Mouse (Mus musculus): Measurements from ENCODE around the gene Zfp961. TPM values are rescaled to one million over a fixed set of nuclear protein-coding genes. Genes with fewer than 3 reads are reported as not detected.

Zfp961 gene
- polyA plus RNA-seq, 2 experiments: 8.4 to 9.2 TPM

GRCm38 (mm10) chr8:71999434-71999833 is 48.6 kb downstream of the Zfp961 start:
- DNase-seq (ENCODE audit: low read depth in 3 of 3, low spot score in 3 of 3): no peak
- Histone ChIP-seq H3K9ac (replicated peaks) (no peak overlapping the region), H3K4me3 (ENCODE audit: insufficient read depth in 1 of 2, low read depth in 2 of 2, low read length in 2 of 2) (no peak overlapping the region), H3K27me3 (ENCODE audit: control insufficient read depth, insufficient read depth, low read length) (no peaks in the 10 kb centered on the region), H3K4me2 (ENCODE audit: low read depth) (no peak overlapping the region), H3K36me3 (replicated peaks; ENCODE audit: control insufficient read depth, insufficient read depth, low read depth) (no peaks in the 10 kb centered on the region), H3K9me3 (ENCODE audit: control insufficient read depth, low read length) (no peaks in the 10 kb centered on the region), H3K4me1 (replicated peaks; ENCODE audit: control insufficient read depth in 2 of 2, insufficient read depth in 2 of 2, low read length in 1 of 2) (no peaks in the 10 kb centered on the region), H3K27ac (no peak overlapping the region)
- 10% methylated on average over 1 of the region's 1 CpGs for WGBS (ENCODE audit: insufficient replicate concordance)
- ATAC-seq (ENCODE audit: insufficient read depth): no peak
- TF ChIP-seq EP300 (IDR thresholded peaks at IDR 0.05; ENCODE audit: low read depth): no peak
- TF ChIP-seq CTCF (IDR thresholded peaks at IDR 0.05; ENCODE audit: low read depth): no peak

- ATAC-seq (ENCODE audit: insufficient read depth): no peak
- Histone ChIP-seq H3K36me3 (replicated peaks; ENCODE audit: control insufficient read depth, insufficient read depth, low read depth) (no peaks in the 10 kb centered on the region), H3K27me3 (ENCODE audit: control insufficient read depth, insufficient read depth, low read length) (no peaks in the 10 kb centered on the region), H3K9ac (replicated peaks) (no peak overlapping the region), H3K4me3 (ENCODE audit: insufficient read depth in 1 of 2, low read depth in 2 of 2, low read length in 2 of 2) (no peak overlapping the region), H3K9me3 (ENCODE audit: control insufficient read depth, low read length) (no peaks in the 10 kb centered on the region), H3K4me1 (replicated peaks; ENCODE audit: control insufficient read depth in 2 of 2, insufficient read depth in 2 of 2, low read length in 1 of 2) (no peaks in the 10 kb centered on the region), H3K27ac (no peak overlapping the region), H3K4me2 (ENCODE audit: low read depth) (no peak overlapping the region)
- DNase-seq (ENCODE audit: low read depth in 3 of 3, low spot score in 3 of 3): no peak
- TF ChIP-seq EP300 (IDR thresholded peaks at IDR 0.05; ENCODE audit: low read depth) (no peak), CTCF (IDR thresholded peaks at IDR 0.05; ENCODE audit: low read depth) (no peak)
- WGBS (ENCODE audit: insufficient replicate concordance): 33% methylated on average over 3 of the region's 3 CpGs
These were observed 49.4 kb downstream of the Zfp961 start for GRCm38 (mm10) chr8:72000223-72000622.

GRCm38 (mm10) chr8:72002942-72003341 is 52.1 kb downstream of the Zfp961 start:
- H3K4me1 ChIP-seq (replicated peaks; ENCODE audit: control insufficient read depth in 2 of 2, insufficient read depth in 2 of 2, low read length in 1 of 2): no peaks in the 10 kb centered on the region
- no peak for DNase-seq (ENCODE audit: low read depth in 3 of 3, low spot score in 3 of 3)
- TF ChIP-seq EP300 (IDR thresholded peaks at IDR 0.05; ENCODE audit: low read depth) (no peak), CTCF (IDR thresholded peaks at IDR 0.05; ENCODE audit: low read depth) (no peak)
- ATAC-seq (ENCODE audit: insufficient read depth): no peak
- H3K4me2 ChIP-seq (ENCODE audit: low read depth): no peak overlapping the region
- H3K9me3 ChIP-seq (ENCODE audit: control insufficient read depth, low read length): no peaks in the 10 kb centered on the region
- no peak overlapping the region for H3K9ac ChIP-seq (replicated peaks)
- H3K36me3 ChIP-seq (replicated peaks; ENCODE audit: control insufficient read depth, insufficient read depth, low read depth): no peaks in the 10 kb centered on the region
- no peak overlapping the region for H3K4me3 ChIP-seq (ENCODE audit: insufficient read depth in 1 of 2, low read depth in 2 of 2, low read length in 2 of 2)
- no peaks in the 10 kb centered on the region for H3K27me3 ChIP-seq (ENCODE audit: control insufficient read depth, insufficient read depth, low read length)
- no peak overlapping the region for H3K27ac ChIP-seq

- ATAC-seq (ENCODE audit: insufficient read depth) (no peak), DNase-seq (ENCODE audit: low read depth in 3 of 3, low spot score in 3 of 3) (no peak)
- TF ChIP-seq EP300 (IDR thresholded peaks at IDR 0.05; ENCODE audit: low read depth) (no peak), CTCF (IDR thresholded peaks at IDR 0.05; ENCODE audit: low read depth) (no peak)
- no peak overlapping the region for H3K4me3 ChIP-seq (ENCODE audit: insufficient read depth in 1 of 2, low read depth in 2 of 2, low read length in 2 of 2)
- no peaks in the 10 kb centered on the region for H3K27me3 ChIP-seq (ENCODE audit: control insufficient read depth, insufficient read depth, low read length)
- H3K9ac ChIP-seq (replicated peaks): no peak overlapping the region
- no peak overlapping the region for H3K4me2 ChIP-seq (ENCODE audit: low read depth)
- H3K9me3 ChIP-seq (ENCODE audit: control insufficient read depth, low read length): no peaks in the 10 kb centered on the region
- H3K4me1 ChIP-seq (replicated peaks; ENCODE audit: control insufficient read depth in 2 of 2, insufficient read depth in 2 of 2, low read length in 1 of 2): no peaks in the 10 kb centered on the region; a peak in 1 of 4 replicates
- 57% methylated on average over 3 of the region's 3 CpGs for WGBS (ENCODE audit: insufficient replicate concordance)
- no peak overlapping the region for H3K27ac ChIP-seq
- no peaks in the 10 kb centered on the region for H3K36me3 ChIP-seq (replicated peaks; ENCODE audit: control insufficient read depth, insufficient read depth, low read depth)
These were observed 55.1 kb downstream of the Zfp961 start for GRCm38 (mm10) chr8:72005912-72006311.

GRCm38 (mm10) chr8:72006763-72007162 is 55.9 kb downstream of the Zfp961 start:
- whole genome bisulfite sequencing (ENCODE audit: insufficient replicate concordance): 38% methylated on average over 1 of the region's 1 CpGs

More at GRCm38 (mm10) chr8:72006763-72007162, 55.9 kb downstream of the Zfp961 start:
- Histone ChIP-seq H3K36me3 (replicated peaks; ENCODE audit: control insufficient read depth, insufficient read depth, low read depth) (no peaks in the 10 kb centered on the region), H3K4me1 (replicated peaks; ENCODE audit: control insufficient read depth in 2 of 2, insufficient read depth in 2 of 2, low read length in 1 of 2) (no peaks in the 10 kb centered on the region; a peak in 1 of 4 replicates), H3K4me2 (ENCODE audit: low read depth) (no peak overlapping the region), H3K9me3 (ENCODE audit: control insufficient read depth, low read length) (no peaks in the 10 kb centered on the region), H3K4me3 (ENCODE audit: insufficient read depth in 1 of 2, low read depth in 2 of 2, low read length in 2 of 2) (no peak overlapping the region), H3K27me3 (ENCODE audit: control insufficient read depth, insufficient read depth, low read length) (no peaks in the 10 kb centered on the region), H3K27ac (no peak overlapping the region), H3K9ac (replicated peaks) (no peak overlapping the region)
- TF ChIP-seq CTCF (IDR thresholded peaks at IDR 0.05; ENCODE audit: low read depth): no peak
- TF ChIP-seq EP300 (IDR thresholded peaks at IDR 0.05; ENCODE audit: low read depth): no peak
- ATAC-seq (ENCODE audit: insufficient read depth): no peak
- no peak for DNase-seq (ENCODE audit: low read depth in 3 of 3, low spot score in 3 of 3)

Measured in liver, embryonic 14.5 days (tissue).